ENCODE assay signal across 8 mouse cellular contexts in genomic region chr12:88360441-88361119, GRCm38 (mm10). TPM values are rescaled to one million over a fixed set of nuclear protein-coding genes. Genes with fewer than 3 reads are reported as not detected.
DNase-seq lines count a peak whose midpoint lies in the region; ATAC-seq lines count a peak whose summit lies in the region.

Gene Adck1, plus strand, starts transcription at chr12:88360554.

- peak within 1 kb of the TSS; percentile 89 for H3K4me2 ChIP-seq in hindbrain, embryonic 16.5 days (ENCODE audit: low read length)

- peak within 1 kb of the TSS; percentile 70 for H3K27ac ChIP-seq in hindbrain, embryonic 16.5 days (ENCODE audit: low read depth, low read length)
- peak within 1 kb of the TSS; percentile 63 for H3K27ac ChIP-seq in macrophage

- peaks cover 7% of the 10 kb centered on the region; the same call in 1 of the 2 replicates for H3K79me2 ChIP-seq in macrophage (ENCODE audit: inconsistent target)

- H3K4me3 ChIP-seq in hindbrain, embryonic 16.5 days (ENCODE audit: low read length), result peak within 1 kb of the TSS; percentile 88
- peak within 1 kb of the TSS; percentile 88 for H3K4me3 ChIP-seq in macrophage (ENCODE audit: inconsistent target)

- no peaks in the 10 kb centered on the region for H3K9me3 ChIP-seq in hindbrain, embryonic 16.5 days (ENCODE audit: control insufficient read depth, low read length)

- H3K36me3 ChIP-seq in hindbrain, embryonic 16.5 days (ENCODE audit: control insufficient read depth, insufficient read depth, low read length), result no peaks in the 10 kb centered on the region
- H3K36me3 ChIP-seq in macrophage (ENCODE audit: inconsistent target), result no peaks in the 10 kb centered on the region

- no peaks in the 10 kb centered on the region for H3K27me3 ChIP-seq in hindbrain, embryonic 16.5 days (replicated peaks; ENCODE audit: control insufficient read depth, insufficient read depth, low read length)

- peaks cover 7% of the 10 kb centered on the region for H3K4me1 ChIP-seq in hindbrain, embryonic 16.5 days (ENCODE audit: control insufficient read depth, insufficient read depth, low read depth, low read length)

- H3K9ac ChIP-seq in hindbrain, embryonic 16.5 days (ENCODE audit: low read depth, low read length), result peak within 1 kb of the TSS; percentile 78

- peak; percentile 98 for ATAC-seq in hindbrain, embryonic 16.5 days

- peak; percentile 82 for DNase-seq in T-cell, adult 2 months (ENCODE audit: low spot score)
- peak; percentile 91 to 92 for DNase-seq in cerebellum, postnatal 36 days
- DNase-seq in gastrocnemius, adult 18-20 months (ENCODE audit: low spot score), result peak; percentile 91
- DNase-seq in left cerebral cortex, adult 18-20 months (ENCODE audit: low spot score in 2 of 2), result peak; percentile 91 to 93
- DNase-seq in right cerebral cortex, adult 18-20 months, result peak; percentile 95
- peak; percentile 52 for DNase-seq in urinary bladder, postnatal 10 days (ENCODE audit: low spot score)

- under 1% methylated on average over 38 of the region's 38 CpGs for WGBS in hindbrain, embryonic 16.5 days
- WGBS in macrophage (ENCODE audit: missing documents), result 1% methylated on average over 30 of the region's 38 CpGs

RNA-seq across cellular contexts. Expression of gene Adck1, which starts in this region (rescaled TPM):
- total RNA-seq in gastrocnemius, adult 18-20 months (2021), result 10 to 100 TPM; 14.7 to 16.1 TPM
- 43.7 and 44.5 TPM in 2 replicates for polyA plus RNA-seq in hindbrain, embryonic 16.5 days (2015; fragmentation: Nextera tagmentation; extraction: Ambion mirVana)
- 10 to 100 TPM; 32.7 to 36.8 TPM for total RNA-seq in left cerebral cortex, adult 18-20 months (2021)
- total RNA-seq in macrophage (2018; cell fraction: chromatin; rRNA removed), result 10 to 100 TPM in 22 of 26 experiments, 1 to 10 TPM in 4; 4.6 to 32.1 (median 22.8) TPM
- total RNA-seq in macrophage (2018; cell fraction: cytosol; rRNA removed), result 10 to 100 TPM in 24 of 26 experiments, 1 to 10 TPM in 2; 8.1 to 16.0 (median 13.1) TPM
- 10 to 100 TPM in 20 of 26 experiments, 1 to 10 TPM in 6; 6.0 to 31.2 (median 16.9) TPM for total RNA-seq in macrophage (2018; cell fraction: nucleus; rRNA removed)
- 6.7 to 16.1 TPM (median 12.1 TPM) in 3 replicates for polyA plus RNA-seq in macrophage (2018)

Comparison
In these comparisons a context has a peak if more than half of its experiments do, and no peak if none do; other contexts are left out.
1. Peak in every context shown above with its lines: DNase-seq, ATAC-seq, H3K4me3 ChIP-seq and H3K27ac ChIP-seq.